Mouse (Mus musculus) frontal cortex, adult 2 months (tissue): ENCODE measurements around the gene Calm3. TPM values are rescaled to one million over a fixed set of nuclear protein-coding genes. Genes with fewer than 3 reads are reported as not detected.

Experiments
- DNase-seq, 2 experiments: peaks; one replicate each; pipeline ENCODE4 v3.0.0; 2022; ENCODE audit warnings: low spot score in 1 of 2; ENCODE audit errors: extremely low spot score in 1 of 2
- polyA plus RNA-seq: library from polyadenylated mRNA; depleted of rRNA; stranded (reverse); fragments of >200 nt; gene quantifications from 2 replicates; pipeline ENCODE4 v1.2.3, GENCODE M21; 2012

Gene Calm3
- polyA plus RNA-seq, 1 experiment, result 1,679 TPM

- no peak for DNase-seq
Observed at GRCm38 (mm10) chr7:16893612-16894011, 30.3 kb downstream of the Calm3 start.

- DNase-seq, result no peak
Observed at GRCm38 (mm10) chr7:16892352-16892730, 31.6 kb downstream of the Calm3 start.

GRCm38 (mm10) chr7:16891641-16892351, 32.1 kb downstream of the Calm3 start, which contains the start of gene Gng8:
Gng8 (plus strand) TSS chr7:16891786.
- DNase-seq, result peak; percentile 59 to 91

GRCm38 (mm10) chr7:16890944-16891343, 33.0 kb downstream of the Calm3 start:
- DNase-seq, result no peak

GRCm38 (mm10) chr7:16890536-16890935, 33.4 kb downstream of the Calm3 start:
- DNase-seq, result no peak

- DNase-seq, result no peak
Observed at GRCm38 (mm10) chr7:16885905-16886304, 38.0 kb downstream of the Calm3 start.

GRCm38 (mm10) chr7:16885271-16885776, 38.6 kb downstream of the Calm3 start:
- no peak for DNase-seq

- no peak for DNase-seq
Observed at GRCm38 (mm10) chr7:16884334-16884733, 39.6 kb downstream of the Calm3 start.

GRCm38 (mm10) chr7:16883162-16883561, 40.8 kb downstream of the Calm3 start:
- DNase-seq, result no peak

- DNase-seq, result no peak
Observed at GRCm38 (mm10) chr7:16880615-16881014, 43.3 kb downstream of the Calm3 start.

GRCm38 (mm10) chr7:16879796-16880547, 43.9 kb downstream of the Calm3 start:
- no peak for DNase-seq

GRCm38 (mm10) chr7:16877717-16878116, 46.2 kb downstream of the Calm3 start:
- DNase-seq, result no peak

- DNase-seq, result no peak
Observed at GRCm38 (mm10) chr7:16876608-16877007, 47.3 kb downstream of the Calm3 start.

- DNase-seq, result no peak
Observed at GRCm38 (mm10) chr7:16876006-16876405, 47.9 kb downstream of the Calm3 start.

GRCm38 (mm10) chr7:16875326-16875725, 48.6 kb downstream of the Calm3 start:
- no peak for DNase-seq

GRCm38 (mm10) chr7:16875310-16875325, 48.8 kb downstream of the Calm3 start, which contains the start of gene Dact3:
Dact3 (plus strand) TSS chr7:16875317.
- no peak for DNase-seq

GRCm38 (mm10) chr7:16874756-16875309, 49.1 kb downstream of the Calm3 start:
- DNase-seq, result peak; percentile 100

GRCm38 (mm10) chr7:16874190-16874589, 49.7 kb downstream of the Calm3 start:
- DNase-seq, result peak; percentile 49 to 84

GRCm38 (mm10) chr7:16873392-16873791, 50.5 kb downstream of the Calm3 start:
- no peak for DNase-seq

GRCm38 (mm10) chr7:16872478-16872877, 51.4 kb downstream of the Calm3 start:
- no peak for DNase-seq

GRCm38 (mm10) chr7:16871600-16871999, 52.3 kb downstream of the Calm3 start:
- DNase-seq, result no peak

GRCm38 (mm10) chr7:16869497-16869896, 54.4 kb downstream of the Calm3 start:
- DNase-seq, result peak; percentile 95 to 97
